Mouse (Mus musculus) kidney, adult 2 months (tissue): ENCODE measurements around the gene Mospd3.

Experiments
- CTCF ChIP-seq: fragments of 200-500 bp; conservative IDR thresholded peaks from 2 replicates; pipeline ENCODE4 v1.5.1; 2011; ENCODE audit warnings: low read depth, mild to moderate bottlenecking, control low read depth, low read length, moderate library complexity, mixed read lengths; ENCODE audit not compliant: insufficient read depth, insufficient read length
- POLR2A ChIP-seq: fragments of 200-500 bp; IDR thresholded peaks from one replicate; pipeline ENCODE4 v1.6.1; 2011; ENCODE audit warnings: low read depth, low read length, control low read depth

DNA sequence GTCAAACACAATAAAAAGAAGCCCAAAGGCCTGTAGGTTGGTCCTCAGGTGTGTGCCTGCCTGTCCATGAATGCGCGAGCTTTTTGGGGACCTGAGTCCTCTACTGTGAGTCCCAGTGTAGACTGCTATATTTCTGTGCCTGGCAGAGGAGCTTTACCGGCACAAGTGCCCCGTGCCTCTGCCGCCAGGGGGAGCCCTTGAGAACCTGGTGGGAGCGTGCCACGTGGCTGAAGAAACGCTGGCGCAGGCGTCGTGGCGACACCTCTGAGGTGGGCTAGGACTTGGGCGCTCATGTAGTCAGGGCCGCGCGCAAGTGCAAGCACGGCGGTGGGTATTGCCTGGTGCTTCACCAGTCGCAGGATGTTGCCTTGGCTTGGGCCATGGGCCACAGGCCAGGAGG, 40.2 kb upstream of the Mospd3 start, which contains the start of gene Sap25:
- TF ChIP-seq CTCF (peak; percentile 57), POLR2A (no peak)
